Mouse (Mus musculus): ENCODE results near the gene Abcc4. TPM values are rescaled to one million over a fixed set of nuclear protein-coding genes. Genes with fewer than 3 reads are reported as not detected.
A peak's percentile ranks its signal among the peaks of the same experiment; 100 is the strongest.
"Not testable (repeated sequence)": the region's sequence is repeated elsewhere in the genome, so short reads cannot be mapped to it uniquely, and the experiment has no call there.

Gene Abcc4
- polyA plus RNA-seq, 1 experiment from 2014 or later: 3.2 TPM

DNA sequence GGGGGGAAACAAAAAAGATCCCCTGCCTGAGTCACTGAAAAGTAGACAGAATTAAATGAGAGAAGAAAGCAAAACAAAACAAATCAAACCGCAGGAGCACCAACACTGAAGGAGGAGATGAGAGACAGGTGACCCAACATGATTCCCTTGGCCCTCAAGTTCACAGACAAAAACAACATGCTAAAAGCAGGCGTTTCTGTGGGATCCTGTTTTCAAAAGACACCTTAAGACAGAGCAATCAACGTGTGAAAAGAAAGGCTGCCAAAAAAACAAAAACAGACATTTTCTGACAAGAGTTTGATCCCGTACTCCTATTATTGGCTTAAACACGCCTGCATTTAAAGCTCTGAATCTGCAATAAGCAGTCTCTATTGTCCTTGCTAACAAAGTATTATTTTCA, 153.6 kb downstream of the Abcc4 start:
- no peak overlapping the region for H3K4me2 ChIP-seq (replicated peaks; ENCODE audit: low read depth, low read length)
- ATAC-seq (ENCODE audit: low FRiP score) (no peak), DNase-seq (ENCODE audit: low spot score) (no peak)
- H3K4me3 ChIP-seq (ENCODE audit: low read depth, low read length): no peak overlapping the region
- H3K9ac ChIP-seq (ENCODE audit: low read depth, low read length): no peak overlapping the region
- H3K27me3 ChIP-seq (ENCODE audit: control insufficient read depth, insufficient read depth, low read length): 0 out of 2 replicates have a peak, but pooled peaks cover 3% of the 10 kb centered on the region
- WGBS: 42% methylated on average over 5 of the region's 5 CpGs
- no peaks in the 10 kb centered on the region; the same call in 1 of the 2 replicates for H3K4me1 ChIP-seq (replicated peaks; ENCODE audit: control insufficient read depth, insufficient read depth, low read length)
- no peaks in the 10 kb centered on the region for H3K9me3 ChIP-seq (ENCODE audit: control insufficient read depth, low read length)
- H3K27ac ChIP-seq (ENCODE audit: low read depth, low read length): no peak overlapping the region
- no peaks in the 10 kb centered on the region for H3K36me3 ChIP-seq (ENCODE audit: control insufficient read depth, insufficient read depth, low read length)

DNA sequence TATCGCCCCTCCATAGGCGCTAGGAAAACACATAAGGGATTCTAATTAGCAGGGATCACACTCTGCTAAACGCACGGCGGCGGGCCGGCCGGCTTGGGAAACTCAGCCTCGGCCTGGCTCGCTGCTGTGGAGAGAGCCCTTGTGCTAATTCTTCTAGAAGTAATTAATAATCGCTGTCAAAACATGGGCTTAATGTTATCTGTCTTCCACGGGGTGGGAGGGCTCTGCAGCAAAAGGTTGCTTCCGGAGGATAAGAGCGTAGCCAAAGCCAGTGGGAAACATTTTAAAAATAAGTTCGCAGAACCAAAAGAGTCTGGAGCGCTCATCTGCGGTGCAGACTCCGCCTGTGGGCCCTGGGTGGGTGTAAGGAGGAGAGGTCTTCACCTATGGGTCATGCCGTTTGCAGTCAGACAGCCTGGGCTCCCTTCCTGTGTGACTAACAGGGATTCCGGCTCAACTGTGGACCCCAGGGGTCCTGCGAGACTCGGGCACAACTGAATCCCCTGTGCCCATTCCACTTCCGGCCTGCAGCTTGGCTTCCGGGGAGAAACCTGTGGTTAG, 154.2 kb downstream of the Abcc4 start:
- H3K27me3 ChIP-seq (ENCODE audit: control insufficient read depth, insufficient read depth, low read length): 0 out of 2 replicates have a peak, but pooled peaks cover 3% of the 10 kb centered on the region
- peak overlapping the region; percentile 32 for H3K9ac ChIP-seq (ENCODE audit: low read depth, low read length)
- 15% methylated on average over 24 of the region's 24 CpGs for WGBS
- no peak overlapping the region for H3K27ac ChIP-seq (ENCODE audit: low read depth, low read length)
- no peaks in the 10 kb centered on the region for H3K9me3 ChIP-seq (ENCODE audit: control insufficient read depth, low read length)
- peak; percentile 75 for ATAC-seq (ENCODE audit: low FRiP score)
- H3K36me3 ChIP-seq (ENCODE audit: control insufficient read depth, insufficient read depth, low read length): no peaks in the 10 kb centered on the region
- DNase-seq (ENCODE audit: low spot score): peak; percentile 65
- peak overlapping the region; percentile 30 for H3K4me2 ChIP-seq (replicated peaks; ENCODE audit: low read depth, low read length)
- no peak overlapping the region; the same call in 1 of the 2 replicates for H3K4me3 ChIP-seq (ENCODE audit: low read depth, low read length)
- no peaks in the 10 kb centered on the region; the same call in 1 of the 2 replicates for H3K4me1 ChIP-seq (replicated peaks; ENCODE audit: control insufficient read depth, insufficient read depth, low read length)

DNA sequence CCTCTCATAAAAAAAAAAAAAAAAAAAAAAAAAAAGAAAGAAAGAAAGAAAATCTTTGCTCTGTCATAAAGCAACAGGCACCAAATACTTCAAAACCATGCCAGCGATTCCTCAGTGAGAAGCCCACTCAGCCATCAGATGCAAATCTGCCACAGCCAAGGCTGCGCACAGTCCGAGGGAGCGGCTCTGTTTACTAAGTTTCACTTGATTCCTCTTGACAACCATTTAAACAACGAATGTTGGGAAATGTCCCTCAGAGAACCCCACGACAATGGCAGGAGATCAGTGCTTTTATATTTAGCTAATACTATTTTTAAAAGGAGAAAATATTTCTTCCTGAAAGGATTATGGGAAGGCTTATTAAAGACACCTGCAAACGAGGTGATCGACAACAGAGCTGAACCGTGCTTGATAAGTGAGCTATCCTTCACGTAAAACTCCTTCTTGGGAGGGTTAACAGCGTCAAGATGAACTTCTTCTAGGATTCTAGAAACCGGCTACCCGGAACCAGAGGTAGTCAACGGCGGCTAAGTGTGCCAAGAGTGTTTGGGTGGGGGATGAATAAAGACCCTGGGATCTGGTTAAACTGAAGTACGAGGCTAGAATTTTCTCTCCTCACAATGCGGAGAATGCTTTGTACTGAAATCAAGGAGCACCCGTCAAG, 154.8 kb downstream of the Abcc4 start:
- Histone ChIP-seq H3K36me3 (ENCODE audit: control insufficient read depth, insufficient read depth, low read length) (no peaks in the 10 kb centered on the region), H3K4me2 (replicated peaks; ENCODE audit: low read depth, low read length) (peak overlapping the region; percentile 30), H3K27me3 (ENCODE audit: control insufficient read depth, insufficient read depth, low read length) (0 out of 2 replicates have a peak, but pooled peaks cover 3% of the 10 kb centered on the region), H3K9me3 (ENCODE audit: control insufficient read depth, low read length) (no peaks in the 10 kb centered on the region), H3K27ac (ENCODE audit: low read depth, low read length) (no peak overlapping the region), H3K9ac (ENCODE audit: low read depth, low read length) (peak overlapping the region; percentile 32; the same call in 1 of the 2 replicates), H3K4me1 (replicated peaks; ENCODE audit: control insufficient read depth, insufficient read depth, low read length) (no peaks in the 10 kb centered on the region; the same call in 1 of the 2 replicates), H3K4me3 (ENCODE audit: low read depth, low read length) (no peak overlapping the region; the same call in 1 of the 2 replicates)
- 43% methylated on average over 18 of the region's 18 CpGs for WGBS
- DNase-seq (ENCODE audit: low spot score) (no peak), ATAC-seq (ENCODE audit: low FRiP score) (no peak)

DNA sequence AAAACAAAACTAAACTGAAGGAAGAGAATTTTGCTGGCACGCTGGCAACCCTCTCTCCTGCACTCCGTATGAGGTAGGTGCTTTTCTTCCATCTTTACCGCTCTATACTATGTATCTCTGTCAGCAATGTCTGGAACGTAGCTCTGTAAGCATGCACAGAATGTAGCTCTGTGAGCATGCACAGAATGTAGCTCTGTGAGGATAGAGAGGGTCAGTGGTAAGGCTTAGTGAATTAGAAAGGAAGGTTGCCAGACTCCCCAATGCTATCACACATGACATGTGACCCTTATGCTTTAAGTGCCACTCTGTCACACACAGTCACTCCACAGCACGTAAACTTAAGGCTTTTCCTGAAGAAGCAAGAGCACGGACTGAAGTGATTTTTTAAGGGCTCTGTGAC, 161.5 kb downstream of the Abcc4 start:
- ATAC-seq (ENCODE audit: low FRiP score) (no peak), DNase-seq (ENCODE audit: low spot score) (no peak)
- H3K36me3 ChIP-seq (ENCODE audit: control insufficient read depth, insufficient read depth, low read length): no peaks in the 10 kb centered on the region
- no peak overlapping the region for H3K9ac ChIP-seq (ENCODE audit: low read depth, low read length)
- no peaks in the 10 kb centered on the region for H3K9me3 ChIP-seq (ENCODE audit: control insufficient read depth, low read length)
- WGBS: 89% methylated on average over 6 of the region's 6 CpGs
- H3K4me3 ChIP-seq (ENCODE audit: low read depth, low read length): no peak overlapping the region
- H3K27ac ChIP-seq (ENCODE audit: low read depth, low read length): no peak overlapping the region
- no peaks in the 10 kb centered on the region for H3K4me1 ChIP-seq (replicated peaks; ENCODE audit: control insufficient read depth, insufficient read depth, low read length)
- no peak overlapping the region for H3K4me2 ChIP-seq (replicated peaks; ENCODE audit: low read depth, low read length)
- no peaks in the 10 kb centered on the region for H3K27me3 ChIP-seq (ENCODE audit: control insufficient read depth, insufficient read depth, low read length)

DNA sequence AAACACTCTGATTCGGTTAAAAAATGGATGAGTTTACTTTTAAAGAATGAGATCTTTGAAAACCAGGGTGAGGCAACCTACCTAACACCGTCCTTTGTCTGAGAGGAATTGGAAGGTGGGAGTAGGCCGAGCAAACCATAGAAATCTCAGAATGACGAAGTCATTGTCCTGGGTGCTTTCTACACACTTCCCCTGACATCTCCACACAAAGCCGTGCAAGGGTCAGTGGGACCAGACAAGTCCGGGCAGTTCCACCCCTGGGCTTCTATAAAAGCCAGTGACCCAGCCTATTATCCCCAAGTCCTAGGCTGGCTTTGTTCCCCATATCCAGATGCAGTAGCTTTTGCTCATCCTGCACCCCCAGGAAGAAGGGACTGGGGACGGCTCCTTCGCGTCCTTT, 163.1 kb downstream of the Abcc4 start:
- H3K9ac ChIP-seq (ENCODE audit: low read depth, low read length): no peak overlapping the region
- no peaks in the 10 kb centered on the region for H3K4me1 ChIP-seq (replicated peaks; ENCODE audit: control insufficient read depth, insufficient read depth, low read length)
- 33% methylated on average over 9 of the region's 9 CpGs for WGBS
- DNase-seq (ENCODE audit: low spot score) (peak; percentile 24), ATAC-seq (ENCODE audit: low FRiP score) (no peak)
- H3K36me3 ChIP-seq (ENCODE audit: control insufficient read depth, insufficient read depth, low read length): no peaks in the 10 kb centered on the region
- H3K4me2 ChIP-seq (replicated peaks; ENCODE audit: low read depth, low read length): no peak overlapping the region
- no peak overlapping the region for H3K27ac ChIP-seq (ENCODE audit: low read depth, low read length)
- no peaks in the 10 kb centered on the region for H3K9me3 ChIP-seq (ENCODE audit: control insufficient read depth, low read length)
- H3K27me3 ChIP-seq (ENCODE audit: control insufficient read depth, insufficient read depth, low read length): no peaks in the 10 kb centered on the region
- no peak overlapping the region for H3K4me3 ChIP-seq (ENCODE audit: low read depth, low read length)

DNA sequence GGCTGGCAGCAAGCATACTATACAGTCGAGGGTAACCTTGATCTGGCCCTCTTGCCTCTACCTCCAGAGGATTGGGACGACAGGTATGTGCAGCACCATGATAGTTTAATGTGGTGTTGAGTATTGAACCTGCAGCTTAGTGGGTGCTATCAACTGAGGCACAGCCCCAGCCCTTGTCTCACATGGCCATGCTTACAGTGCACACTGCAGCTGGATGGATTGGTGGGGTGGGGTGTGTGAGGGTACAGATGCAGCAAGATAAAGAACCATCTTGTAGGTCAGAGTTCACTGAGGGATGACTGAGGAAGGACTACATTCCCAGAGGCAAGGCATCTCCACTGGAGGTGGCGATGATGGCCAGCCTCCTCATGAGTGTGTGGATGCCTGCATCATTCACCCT, 174.5 kb downstream of the Abcc4 start:
- Histone ChIP-seq H3K4me3 (ENCODE audit: low read depth, low read length) (no peak overlapping the region), H3K9me3 (ENCODE audit: control insufficient read depth, low read length) (no peaks in the 10 kb centered on the region), H3K27me3 (ENCODE audit: control insufficient read depth, insufficient read depth, low read length) (no peaks in the 10 kb centered on the region), H3K36me3 (ENCODE audit: control insufficient read depth, insufficient read depth, low read length) (no peaks in the 10 kb centered on the region), H3K27ac (ENCODE audit: low read depth, low read length) (no peak overlapping the region), H3K4me2 (replicated peaks; ENCODE audit: low read depth, low read length) (no peak overlapping the region), H3K4me1 (replicated peaks; ENCODE audit: control insufficient read depth, insufficient read depth, low read length) (no peaks in the 10 kb centered on the region), H3K9ac (ENCODE audit: low read depth, low read length) (no peak overlapping the region)
- DNase-seq (ENCODE audit: low spot score): no peak
- WGBS: 83% methylated on average over 3 of the region's 3 CpGs
- ATAC-seq (ENCODE audit: low FRiP score): no peak

DNA sequence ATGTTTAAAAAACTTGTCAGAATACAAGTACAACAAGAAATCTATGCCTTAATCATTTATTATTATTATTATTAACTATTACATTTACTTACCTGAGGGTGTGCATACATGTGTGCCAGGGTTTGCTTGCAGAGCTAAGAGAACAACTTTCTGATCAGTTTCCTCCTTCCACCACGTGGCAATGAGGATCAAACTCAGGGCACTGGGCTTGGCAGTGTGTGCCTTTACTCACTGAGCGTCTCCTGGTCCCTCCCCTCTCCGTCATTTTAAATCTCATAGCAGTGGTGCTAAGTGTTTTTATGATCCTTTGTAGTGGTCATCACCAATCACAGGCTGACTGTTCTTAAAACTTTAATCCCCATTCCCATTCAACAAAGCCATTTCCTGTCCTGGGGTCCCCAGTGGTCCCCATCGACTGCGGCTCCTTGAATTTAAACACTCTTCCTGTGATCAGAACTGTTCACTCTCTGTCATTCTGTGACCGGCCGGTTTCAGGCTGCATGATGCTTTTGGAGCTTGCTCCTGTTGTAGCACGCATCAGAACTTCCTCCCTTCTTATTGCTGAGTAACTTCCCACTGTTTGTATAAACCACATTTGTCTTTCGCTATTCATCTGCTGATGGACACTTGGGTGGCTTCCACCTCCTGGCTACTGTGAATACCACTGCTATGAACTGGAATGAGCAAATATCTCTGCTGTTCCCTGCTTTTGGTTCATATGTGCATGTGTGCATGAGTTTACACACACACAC, 191.6 kb downstream of the Abcc4 start:
- Histone ChIP-seq H3K27me3 (ENCODE audit: control insufficient read depth, insufficient read depth, low read length) (no peaks in the 10 kb centered on the region), H3K4me2 (replicated peaks; ENCODE audit: low read depth, low read length) (no peak overlapping the region), H3K4me3 (ENCODE audit: low read depth, low read length) (no peak overlapping the region), H3K4me1 (replicated peaks; ENCODE audit: control insufficient read depth, insufficient read depth, low read length) (no peaks in the 10 kb centered on the region), H3K9ac (ENCODE audit: low read depth, low read length) (no peak overlapping the region), H3K36me3 (ENCODE audit: control insufficient read depth, insufficient read depth, low read length) (no peaks in the 10 kb centered on the region), H3K27ac (ENCODE audit: low read depth, low read length) (no peak overlapping the region), H3K9me3 (ENCODE audit: control insufficient read depth, low read length) (no peaks in the 10 kb centered on the region)
- ATAC-seq (ENCODE audit: low FRiP score) (no peak), DNase-seq (ENCODE audit: low spot score) (no peak)
- 81% methylated on average over 9 of the region's 9 CpGs for WGBS

DNA sequence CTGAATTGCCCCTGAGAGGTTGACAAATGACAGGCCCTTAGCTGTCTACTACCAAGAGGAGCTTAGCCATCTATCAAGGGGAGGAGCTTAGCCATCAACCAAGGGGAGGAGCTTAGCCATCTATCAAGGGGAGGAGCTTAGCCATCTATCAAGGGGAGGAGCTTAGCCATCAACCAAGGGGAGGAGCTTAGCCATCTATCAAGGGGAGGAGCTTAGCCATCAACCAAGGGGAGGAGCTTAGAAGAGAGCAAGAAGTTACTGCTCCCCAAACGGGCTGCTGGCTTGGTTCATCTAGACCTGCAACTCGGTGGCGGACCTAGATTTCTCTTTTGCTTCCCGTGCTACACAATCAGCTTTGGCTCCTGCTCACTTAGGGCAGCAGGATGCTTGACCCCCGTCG, 194.3 kb downstream of the Abcc4 start:
- H3K27me3 ChIP-seq (ENCODE audit: control insufficient read depth, insufficient read depth, low read length); H3K27ac ChIP-seq (ENCODE audit: low read depth, low read length); H3K4me2 ChIP-seq (replicated peaks; ENCODE audit: low read depth, low read length); DNase-seq (ENCODE audit: low spot score); H3K36me3 ChIP-seq (ENCODE audit: control insufficient read depth, insufficient read depth, low read length); H3K4me1 ChIP-seq (replicated peaks; ENCODE audit: control insufficient read depth, insufficient read depth, low read length); H3K9me3 ChIP-seq (ENCODE audit: control insufficient read depth, low read length); H3K4me3 ChIP-seq (ENCODE audit: low read depth, low read length); ATAC-seq (ENCODE audit: low FRiP score); H3K9ac ChIP-seq (ENCODE audit: low read depth, low read length): not testable (repeated sequence)
- 97% methylated on average over 6 of the region's 6 CpGs for WGBS

Measured in hindbrain, embryonic 11.5 days (tissue).